8 mouse cellular contexts compared by ENCODE assay signal in genomic region chr3:18626375-18626774, GRCm38 (mm10).
DNase-seq lines count a peak whose midpoint lies in the region; ATAC-seq and TF ChIP-seq lines count a peak whose summit lies in the region.

No protein-coding gene starts in this region.

- peak overlapping the region; percentile 40; the same call in 1 of the 2 replicates for H3K4me2 ChIP-seq in kidney, embryonic 14.5 days (replicated peaks; ENCODE audit: low read depth, low read length)
- H3K4me2 ChIP-seq in kidney, embryonic 15.5 days = no peak overlapping the region
- H3K4me2 ChIP-seq in forebrain, embryonic 15.5 days (replicated peaks) = peak overlapping the region; percentile 59; the same call in 1 of the 2 replicates
- peak overlapping the region; percentile 66 for H3K4me2 ChIP-seq in midbrain, embryonic 14.5 days (ENCODE audit: low read length)

- TF ChIP-seq POLR2A in cerebellum, adult 2 months (IDR thresholded peaks at IDR 0.05; ENCODE audit: borderline replicate concordance, insufficient read depth, low read length) = no peak

- H3K9me3 ChIP-seq in kidney, embryonic 14.5 days (ENCODE audit: control insufficient read depth, low read length) = no peaks in the 10 kb centered on the region
- H3K9me3 ChIP-seq in kidney, embryonic 15.5 days (replicated peaks) = no peaks in the 10 kb centered on the region
- H3K9me3 ChIP-seq in forebrain, embryonic 15.5 days = no peaks in the 10 kb centered on the region
- no peaks in the 10 kb centered on the region for H3K9me3 ChIP-seq in midbrain, embryonic 14.5 days (ENCODE audit: control insufficient read depth, low read length)

- no peak for ATAC-seq in kidney, embryonic 14.5 days (ENCODE audit: low FRiP score, low TSS enrichment)
- no peak for ATAC-seq in kidney, embryonic 15.5 days (replicated peaks; ENCODE audit: low FRiP score)
- ATAC-seq in forebrain, embryonic 15.5 days (replicated peaks) = no peak
- ATAC-seq in midbrain, embryonic 14.5 days (ENCODE audit: low FRiP score, low TSS enrichment) = no peak

- no peaks in the 10 kb centered on the region for H3K27me3 ChIP-seq in cerebellum, adult 2 months (ENCODE audit: control insufficient read depth, insufficient read depth, low read length)
- no peaks in the 10 kb centered on the region for H3K27me3 ChIP-seq in kidney, embryonic 14.5 days (ENCODE audit: control insufficient read depth, insufficient read depth, low read length)
- H3K27me3 ChIP-seq in kidney, embryonic 15.5 days = no peaks in the 10 kb centered on the region
- H3K27me3 ChIP-seq in forebrain, embryonic 15.5 days = no peaks in the 10 kb centered on the region
- H3K27me3 ChIP-seq in midbrain, embryonic 14.5 days (ENCODE audit: control insufficient read depth, insufficient read depth, low read length) = no peaks in the 10 kb centered on the region

- 74% methylated on average over 6 of the region's 6 CpGs for WGBS in cerebellum, adult 2 months
- whole genome bisulfite sequencing in kidney, embryonic 14.5 days = 42% methylated on average over 6 of the region's 6 CpGs
- 49% methylated on average over 6 of the region's 6 CpGs for WGBS in kidney, embryonic 15.5 days
- 40% methylated on average over 6 of the region's 6 CpGs for WGBS in forebrain, embryonic 15.5 days
- WGBS in midbrain, embryonic 14.5 days = 36% methylated on average over 6 of the region's 6 CpGs

- no peak overlapping the region for H3K27ac ChIP-seq in cerebellum, adult 2 months (ENCODE audit: insufficient read depth, low read length)
- H3K27ac ChIP-seq in kidney, embryonic 14.5 days (ENCODE audit: low read depth, low read length) = no peak overlapping the region
- no peak overlapping the region for H3K27ac ChIP-seq in kidney, embryonic 15.5 days
- peak overlapping the region; percentile 92 for H3K27ac ChIP-seq in forebrain, embryonic 15.5 days (replicated peaks)
- no peak overlapping the region for H3K27ac ChIP-seq in midbrain, embryonic 14.5 days (replicated peaks; ENCODE audit: low read depth, low read length)

- no peaks in the 10 kb centered on the region; the same call in 1 of the 2 replicates for H3K4me1 ChIP-seq in cerebellum, adult 2 months (ENCODE audit: control insufficient read depth, insufficient read depth, low read length)
- H3K4me1 ChIP-seq in kidney, embryonic 14.5 days (ENCODE audit: control insufficient read depth, insufficient read depth, low read length) = peaks cover 13% of the 10 kb centered on the region; the same call in 1 of the 2 replicates
- peaks cover 32% of the 10 kb centered on the region for H3K4me1 ChIP-seq in kidney, embryonic 15.5 days
- peaks cover 27% of the 10 kb centered on the region for H3K4me1 ChIP-seq in forebrain, embryonic 15.5 days
- H3K4me1 ChIP-seq in midbrain, embryonic 14.5 days (ENCODE audit: control insufficient read depth, insufficient read depth, low read length) = 0 out of 2 replicates have a peak, but pooled peaks cover 10% of the 10 kb centered on the region

- DNase-seq in cerebellum, adult 2 months = peak; percentile 21 to 26
- no peak for DNase-seq in cerebellum, postnatal 4 days (ENCODE audit: low spot score in 2 of 2)
- DNase-seq in midbrain, embryonic 14.5 days = peak; percentile 14
- DNase-seq in Muller cell, postnatal 12 days (ENCODE audit: inconsistent ontology term) = no peak
- DNase-seq in left cerebral cortex, adult 8-10 months (ENCODE audit: low spot score in 2 of 2) = no peak

- no peak overlapping the region for H3K4me3 ChIP-seq in cerebellum, adult 2 months (replicated peaks; ENCODE audit: insufficient read depth, low read depth, low read length)
- H3K4me3 ChIP-seq in kidney, embryonic 14.5 days (ENCODE audit: low read length) = no peak overlapping the region
- H3K4me3 ChIP-seq in kidney, embryonic 15.5 days (replicated peaks) = no peak overlapping the region
- no peak overlapping the region for H3K4me3 ChIP-seq in forebrain, embryonic 15.5 days
- H3K4me3 ChIP-seq in midbrain, embryonic 14.5 days (replicated peaks; ENCODE audit: low read depth, low read length) = no peak overlapping the region

- no peak for TF ChIP-seq CTCF in cerebellum, adult 2 months (IDR thresholded peaks at IDR 0.05; ENCODE audit: borderline replicate concordance, insufficient read depth, low read depth, low read length)

- no peaks in the 10 kb centered on the region for H3K36me3 ChIP-seq in kidney, embryonic 14.5 days (ENCODE audit: control insufficient read depth, insufficient read depth, low read length)
- no peaks in the 10 kb centered on the region for H3K36me3 ChIP-seq in kidney, embryonic 15.5 days
- H3K36me3 ChIP-seq in forebrain, embryonic 15.5 days = no peaks in the 10 kb centered on the region
- H3K36me3 ChIP-seq in midbrain, embryonic 14.5 days (ENCODE audit: control insufficient read depth, insufficient read depth, low read length) = no peaks in the 10 kb centered on the region

- no peak overlapping the region for H3K9ac ChIP-seq in kidney, embryonic 14.5 days (ENCODE audit: low read depth, low read length)
- H3K9ac ChIP-seq in kidney, embryonic 15.5 days = no peak overlapping the region
- H3K9ac ChIP-seq in forebrain, embryonic 15.5 days (replicated peaks) = no peak overlapping the region
- peak overlapping the region; percentile 53; the same call in 1 of the 2 replicates for H3K9ac ChIP-seq in midbrain, embryonic 14.5 days (replicated peaks; ENCODE audit: low read length)

Comparison
In these comparisons a context has a peak if more than half of its experiments do, and no peak if none do; other contexts are left out.
1. DNase-seq: peak in cerebellum, adult 2 months (2 of 2) and midbrain, embryonic 14.5 days (single experiment); none in cerebellum, postnatal 4 days (0 of 2), Muller cell, postnatal 12 days (single experiment) and left cerebral cortex, adult 8-10 months (0 of 2).